Mouse (Mus musculus) monocyte, adult 5-6 weeks (primary cell): ENCODE data around the gene Mthfd2l. TPM values are rescaled to one million over a fixed set of nuclear protein-coding genes. Genes with fewer than 3 reads are reported as not detected.

Experiments used
- ATAC-seq: fragments of 153-309, 156-312 bp; replicated peaks from 2 replicates; pipeline ENCODE4 v1.8.0; 2017; ENCODE audit warnings: mild to moderate bottlenecking; ENCODE audit not compliant: low TSS enrichment, insufficient number of reproducible peaks, severe bottlenecking, poor library complexity, low FRiP score
- total RNA-seq: library from RNA; stranded (forward); fragments of 200-1000, 200-491, 200-594 nt; gene quantifications from 3 replicates; pipeline ENCODE4 v1.2.3, GENCODE M21; 2017

The Mthfd2l gene
- total RNA-seq, 1 experiment from 2014 or later: 11.1 TPM

- ATAC-seq: peak; percentile 47; the same call in 1 of the 2 replicates
These were observed 105.7 kb downstream of the Mthfd2l start for GRCm38 (mm10) chr5:91036628-91037027.

- no peak for ATAC-seq
These were observed 106.8 kb downstream of the Mthfd2l start for GRCm38 (mm10) chr5:91037756-91038155.

GRCm38 (mm10) chr5:91038547-91038946 is 107.6 kb downstream of the Mthfd2l start:
- ATAC-seq: no peak

GRCm38 (mm10) chr5:91038963-91039362 is 108.0 kb downstream of the Mthfd2l start:
- ATAC-seq: no peak

- ATAC-seq: no peak
These were observed 117.1 kb downstream of the Mthfd2l start for GRCm38 (mm10) chr5:91047987-91048386.

GRCm38 (mm10) chr5:91048397-91048796 is 117.5 kb downstream of the Mthfd2l start:
- ATAC-seq: no peak

Other genes with a start within 250 kb of the Mthfd2l start
- gene Cxcl5, start 171.8 kb upstream of the Mthfd2l start, total RNA-seq: 0.39 TPM in 1 of 3 replicates, not detected in the others
- gene Ppbp, start 162.6 kb upstream of the Mthfd2l start, total RNA-seq: 20.7 to 327 TPM (median 26.3 TPM) in 3 replicates
- gene Pf4, start 158.7 kb upstream of the Mthfd2l start, total RNA-seq: 16.0 to 186 TPM (median 23.8 TPM) in 3 replicates
- gene Cxcl3, start 145.0 kb upstream of the Mthfd2l start, total RNA-seq: not detected in 3 replicates
- gene Cxcl15, start 136.6 kb upstream of the Mthfd2l start, total RNA-seq: not detected in 3 replicates
- gene Cxcl1, start 39.9 kb upstream of the Mthfd2l start, total RNA-seq: 1.4 TPM in 1 of 3 replicates, not detected in the others
- gene Cxcl2, start 27.2 kb upstream of the Mthfd2l start, total RNA-seq: 33.2 to 79.5 TPM (median 56.2 TPM) in 3 replicates
- gene Epgn, start 96.3 kb downstream of the Mthfd2l start, total RNA-seq: not detected in 3 replicates
- gene Ereg, start 143.5 kb downstream of the Mthfd2l start, total RNA-seq: not detected in 3 replicates
- gene Areg, start 208.5 kb downstream of the Mthfd2l start, total RNA-seq: 0.39 to 2.0 TPM (median 1.4 TPM) in 3 replicates